16 mouse cellular contexts compared by ENCODE assay signal in the genomic region with DNA sequence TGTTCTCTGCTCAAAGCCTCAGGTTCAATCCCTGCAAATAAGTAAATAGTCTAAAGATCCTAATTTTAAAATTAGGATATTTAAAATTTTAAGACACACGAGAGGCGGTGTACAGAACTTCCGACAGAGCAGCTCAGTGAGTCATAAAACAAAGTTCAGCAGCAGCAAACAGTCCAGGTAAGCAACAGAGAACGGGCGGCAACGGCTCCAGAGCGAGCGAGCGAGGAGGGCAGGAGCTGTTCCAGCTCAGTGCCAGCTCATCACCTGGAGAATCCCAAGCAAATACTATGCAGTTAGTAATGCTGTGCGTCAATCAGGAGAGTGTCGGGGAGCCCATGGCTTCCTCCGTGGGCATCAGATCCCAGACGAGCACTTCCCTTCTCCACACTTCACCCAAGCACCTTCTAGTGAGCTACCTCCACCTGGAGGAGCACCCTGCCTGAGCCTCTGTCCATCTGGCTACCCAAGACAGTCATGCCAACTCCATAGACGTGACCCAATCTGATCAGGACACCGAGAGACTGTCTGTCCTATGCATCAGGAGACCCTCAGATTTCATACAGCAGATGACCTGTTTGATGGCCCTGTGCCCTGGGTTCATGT. TPM values are rescaled to one million over a fixed set of nuclear protein-coding genes. Genes with fewer than 3 reads are reported as not detected.
DNase-seq lines count a peak whose midpoint lies in the region; ATAC-seq and TF ChIP-seq lines count a peak whose summit lies in the region.
"Had no signal": no experiment of that assay in that cellular context is flagged by ENCODE, and none has a peak within 500 bp of the region (broad histone marks: within the 10 kb centered on the region; RNA-seq: fewer than 3 reads in every experiment).

No protein-coding gene starts in this region.

- intact Hi-C loops in left cerebral cortex, postnatal 10 days (cut with DNase I), result no loop called here

- peak overlapping the region; percentile 25; the same call in 1 of the 2 replicates for H3K27ac ChIP-seq in heart, embryonic 13.5 days (replicated peaks)
- H3K27ac ChIP-seq in lung, embryonic 14.5 days (ENCODE audit: low read depth), result peak overlapping the region; percentile 9; the same call in 1 of the 2 replicates
- H3K27ac ChIP-seq in stomach, embryonic 15.5 days, result peak overlapping the region; percentile 74; the same call in 1 of the 2 replicates
- H3K27ac ChIP-seq: hindbrain, embryonic 14.5 days; midbrain, embryonic 13.5 days; neural tube, embryonic 12.5 days had no signal

- no peak for ATAC-seq in heart, embryonic 13.5 days (ENCODE audit: extremely low read depth, insufficient number of reproducible peaks, low FRiP score, low TSS enrichment)
- no peak for ATAC-seq in lung, embryonic 14.5 days (ENCODE audit: insufficient read depth)
- ATAC-seq in stomach, embryonic 15.5 days (ENCODE audit: insufficient read depth, low FRiP score, low read depth), result no peak
- ATAC-seq: activated CD4-positive, CD25-positive, alpha-beta regulatory T cell, adult 4 months; forebrain, embryonic 16.5 days; midbrain, embryonic 13.5 days had no signal

- WGBS in heart, embryonic 13.5 days, result 73% methylated on average over 15 of the region's 15 CpGs
- WGBS in lung, embryonic 14.5 days, result 75% methylated on average over 15 of the region's 15 CpGs
- 60% methylated on average over 15 of the region's 15 CpGs for WGBS in lung, adult 2 months
- 55% methylated on average over 15 of the region's 15 CpGs for WGBS in stomach, embryonic 15.5 days

- no peak for TF ChIP-seq POLR2A in lung, adult 2 months (IDR thresholded peaks at IDR 0.05; ENCODE audit: borderline replicate concordance, extremely low read depth, low read depth, low read length)

- H3K4me3 ChIP-seq in heart, embryonic 13.5 days, result no peak overlapping the region
- no peak overlapping the region for H3K4me3 ChIP-seq in lung, embryonic 14.5 days (ENCODE audit: low read depth, low read length)
- H3K4me3 ChIP-seq in lung, adult 2 months (replicated peaks; ENCODE audit: extremely low read depth, low read depth, low read length), result no peak overlapping the region
- no peak overlapping the region for H3K4me3 ChIP-seq in stomach, embryonic 15.5 days (replicated peaks)
- H3K4me3 ChIP-seq: lung, embryonic 15.5 days; midbrain, embryonic 13.5 days; neural tube, embryonic 12.5 days had no signal

- no peak overlapping the region for H3K4me2 ChIP-seq in heart, embryonic 13.5 days
- no peak overlapping the region for H3K4me2 ChIP-seq in lung, embryonic 14.5 days
- H3K4me2 ChIP-seq in stomach, embryonic 15.5 days, result no peak overlapping the region
- H3K4me2 ChIP-seq: hindbrain, embryonic 14.5 days; lung, embryonic 15.5 days; midbrain, embryonic 13.5 days; neural tube, embryonic 12.5 days had no signal

- no peaks in the 10 kb centered on the region for H3K9me3 ChIP-seq in heart, embryonic 13.5 days
- no peaks in the 10 kb centered on the region for H3K9me3 ChIP-seq in lung, embryonic 14.5 days (ENCODE audit: low read depth, low read length)
- no peaks in the 10 kb centered on the region for H3K9me3 ChIP-seq in stomach, embryonic 15.5 days
- H3K9me3 ChIP-seq: lung, embryonic 15.5 days; midbrain, embryonic 13.5 days; neural tube, embryonic 12.5 days had no signal

- no peak for TF ChIP-seq CTCF in lung, embryonic 14.5 days (IDR thresholded peaks at IDR 0.05; ENCODE audit: low read depth)
- TF ChIP-seq CTCF in lung, adult 2 months (IDR thresholded peaks at IDR 0.05; ENCODE audit: insufficient read depth, low read length), result no peak

- H3K36me3 ChIP-seq in heart, embryonic 13.5 days, result no peaks in the 10 kb centered on the region; the same call in 1 of the 2 replicates
- H3K36me3 ChIP-seq in lung, embryonic 14.5 days (ENCODE audit: insufficient read depth), result peaks cover 15% of the 10 kb centered on the region
- no peaks in the 10 kb centered on the region for H3K36me3 ChIP-seq in stomach, embryonic 15.5 days
- H3K36me3 ChIP-seq: lung, embryonic 15.5 days; midbrain, embryonic 13.5 days; neural tube, embryonic 12.5 days had no signal

- peak overlapping the region; percentile 74 for H3K9ac ChIP-seq in heart, embryonic 13.5 days
- H3K9ac ChIP-seq in lung, embryonic 14.5 days, result no peak overlapping the region
- H3K9ac ChIP-seq in stomach, embryonic 15.5 days, result no peak overlapping the region
- H3K9ac ChIP-seq: hindbrain, embryonic 14.5 days; lung, embryonic 15.5 days; midbrain, embryonic 13.5 days; neural tube, embryonic 12.5 days had no signal

- peak; percentile 43 for DNase-seq in cerebellum, adult 11 months
- no peak for DNase-seq in cerebellum, postnatal 4 days (ENCODE audit: low spot score in 2 of 2)
- DNase-seq in heart, adult 18-20 months, result no peak
- DNase-seq in lung, embryonic 14.5 days, result no peak
- DNase-seq in lung, adult 2 months, result no peak
- DNase-seq in left cerebral cortex, postnatal 10 days (ENCODE audit: extremely low spot score in 1 of 2, low spot score in 2 of 2), result no peak
- DNase-seq: kidney, postnatal 4 days; retina, postnatal 1 day had no signal

- peaks cover 100% of the 10 kb centered on the region for H3K4me1 ChIP-seq in heart, embryonic 13.5 days
- peaks cover 57% of the 10 kb centered on the region for H3K4me1 ChIP-seq in lung, embryonic 14.5 days (ENCODE audit: insufficient read depth)
- H3K4me1 ChIP-seq in lung, adult 2 months (ENCODE audit: control insufficient read depth, insufficient read depth, low read length), result peaks cover 82% of the 10 kb centered on the region
- peaks cover 97% of the 10 kb centered on the region for H3K4me1 ChIP-seq in stomach, embryonic 15.5 days

- no peaks in the 10 kb centered on the region for H3K27me3 ChIP-seq in heart, embryonic 13.5 days (replicated peaks)
- no peaks in the 10 kb centered on the region for H3K27me3 ChIP-seq in lung, embryonic 14.5 days (ENCODE audit: insufficient read depth, low read length)
- H3K27me3 ChIP-seq in stomach, embryonic 15.5 days (replicated peaks), result no peaks in the 10 kb centered on the region
- H3K27me3 ChIP-seq: lung, embryonic 15.5 days; midbrain, embryonic 13.5 days; neural tube, embryonic 12.5 days had no signal

RNA-seq across cellular contexts. Expression of gene Myh9, which starts 23.3 kb away (rescaled TPM):
- polyA plus RNA-seq in heart, embryonic 13.5 days (2015; fragmentation: Nextera tagmentation; extraction: Ambion mirVana), result 24.8 and 25.0 TPM in 2 replicates
- total RNA-seq in heart, adult 18-20 months (2021), result 100 to 1,000 TPM; 117 to 119 TPM
- polyA plus RNA-seq in lung, embryonic 14.5 days (2014; fragmentation: Nextera tagmentation; extraction: Ambion mirVana), result 86.6 and 87.5 TPM in 2 replicates
- polyA plus RNA-seq in lung, adult 2 months (2012; rRNA removed), result 133 and 162 TPM in 2 replicates
- 57.0 TPM in 2 replicates for polyA plus RNA-seq in stomach, embryonic 15.5 days (2015; fragmentation: Nextera tagmentation; extraction: Ambion mirVana)
- 10 to 100 TPM; 58.2 to 58.8 TPM for total RNA-seq in left cerebral cortex, postnatal 10 days (2021)

Comparison
In these comparisons a context has a peak if more than half of its experiments do, and no peak if none do; other contexts are left out.
1. H3K27ac ChIP-seq: peak in every context shown above with its lines; median percentile 74 in stomach, embryonic 15.5 days; 25 in heart, embryonic 13.5 days; 9 in lung, embryonic 14.5 days.